Mouse (Mus musculus) forebrain, embryonic 14.5 days (tissue): Measurements from ENCODE around the gene Olfr94. TPM values are rescaled to one million over a fixed set of nuclear protein-coding genes. Genes with fewer than 3 reads are reported as not detected.
"Not testable (repeated sequence)": the region's sequence is repeated elsewhere in the genome, so short reads cannot be mapped to it uniquely, and the experiment has no call there.

Source experiments
- ATAC-seq: fragments of 200-750 bp; cut with Nextera tagmentation; 2 replicates; pipeline ENCODE4 v1.8.0; 2017; ENCODE audit warnings: mild to moderate bottlenecking, moderate library complexity
- DNase-seq: peaks from one replicate; pipeline ENCODE4 v3.0.0-alpha.2; 2015; ENCODE audit warnings: low spot score
- H3K27ac ChIP-seq: fragments of 300-500 bp; sonication (generic); 2 replicates; pipeline ENCODE4 v1.5.1; 2014; ENCODE audit warnings: low read depth, mild to moderate bottlenecking, control low read depth, low read length, moderate library complexity
- H3K27me3 ChIP-seq: fragments of 300-500 bp; sonication (generic); replicated peaks from 2 replicates; pipeline ENCODE4 v1.6.1; 2014; ENCODE audit warnings: low read length, control low read depth, mixed read lengths; ENCODE audit not compliant: control insufficient read depth, insufficient read depth
- H3K36me3 ChIP-seq: fragments of 300-500 bp; sonication (generic); 2 replicates; pipeline ENCODE4 v1.6.1; 2014; ENCODE audit warnings: low read length, control low read depth; ENCODE audit not compliant: control insufficient read depth, insufficient read depth
- H3K4me1 ChIP-seq: fragments of 300-500 bp; sonication (generic); 2 replicates; pipeline ENCODE4 v1.6.1; 2014; ENCODE audit warnings: antibody characterized with exemption, low read length, control low read depth; ENCODE audit not compliant: control insufficient read depth, insufficient read depth
- H3K4me2 ChIP-seq: fragments of 300-500 bp; sonication (generic); 2 replicates; pipeline ENCODE4 v1.6.1; 2014; ENCODE audit warnings: mild to moderate bottlenecking, control low read depth, low read length
- H3K4me3 ChIP-seq: fragments of 300-500 bp; sonication (generic); 2 replicates; pipeline ENCODE4 v1.5.1; 2014; ENCODE audit warnings: low read depth, low read length, control low read depth
- H3K9ac ChIP-seq: fragments of 300-500 bp; sonication (generic); 2 replicates; pipeline ENCODE4 v1.6.1; 2014; ENCODE audit warnings: mild to moderate bottlenecking, low read length, control low read depth, moderate library complexity
- H3K9me3 ChIP-seq: fragments of 300-500 bp; sonication (generic); replicated peaks from 2 replicates; pipeline ENCODE4 v1.6.1; 2016; ENCODE audit warnings: low read length, control low read depth, mixed read lengths; ENCODE audit not compliant: control insufficient read depth
- WGBS: fragments of 180-500 bp; shearing (Covaris S2); extraction: QIAGEN DNeasy Blood & Tissue Kit; methylation state at CpG from one replicate; pipeline ENCODE4 v1.1.7; 2014; 5-methylcytosine and 5-hydroxymethylcytosine counted together
- polyA plus RNA-seq: library from polyadenylated mRNA; unstranded; fragments of >200 nt; fragmentation: Nextera tagmentation; extraction: Ambion mirVana; gene quantifications from 2 replicates; pipeline ENCODE4 v1.2.1, GENCODE M21; 2014

The Olfr94 gene
- not detected in 2 replicates for polyA plus RNA-seq

GRCm38 (mm10) chr17:37200894-37201293, at the start of gene Olfr94:
TSS of gene Olfr94 (minus strand) at chr17:37200994.
- no peaks in the 10 kb centered on the region for H3K9me3 ChIP-seq
- H3K4me2 ChIP-seq, result no peak within 1 kb of the TSS
- no peaks in the 10 kb centered on the region for H3K36me3 ChIP-seq
- ATAC-seq (no peak), DNase-seq (no peak)
- H3K4me1 ChIP-seq, result 0 out of 2 replicates have a peak, but pooled peaks cover 8% of the 10 kb centered on the region
- peaks cover 26% of the 10 kb centered on the region for H3K27me3 ChIP-seq
- no peak within 1 kb of the TSS for H3K4me3 ChIP-seq
- no peak within 1 kb of the TSS for H3K9ac ChIP-seq
- WGBS, result 70% methylated on average over 2 of the region's 2 CpGs
- no peak within 1 kb of the TSS for H3K27ac ChIP-seq

- no peak overlapping the region for H3K9ac ChIP-seq
- ATAC-seq, result no peak
- H3K4me3 ChIP-seq, result no peak overlapping the region
- H3K27me3 ChIP-seq, result no peaks in the 10 kb centered on the region
- H3K27ac ChIP-seq, result no peak overlapping the region
- no peaks in the 10 kb centered on the region for H3K4me1 ChIP-seq
- DNase-seq, result no peak
- H3K4me2 ChIP-seq, result no peak overlapping the region
- H3K36me3 ChIP-seq, result no peaks in the 10 kb centered on the region
- 9% methylated on average over 1 of the region's 1 CpGs for WGBS
- no peaks in the 10 kb centered on the region for H3K9me3 ChIP-seq
Observed at GRCm38 (mm10) chr17:37250544-37250943, 49.8 kb upstream of the Olfr94 start.

GRCm38 (mm10) chr17:37249460-37249859, 48.7 kb upstream of the Olfr94 start:
- ATAC-seq, result no peak
- no peaks in the 10 kb centered on the region for H3K4me1 ChIP-seq
- H3K27ac ChIP-seq, result no peak overlapping the region
- no peak overlapping the region for H3K4me2 ChIP-seq
- H3K27me3 ChIP-seq, result no peaks in the 10 kb centered on the region
- no peak overlapping the region for H3K4me3 ChIP-seq
- no peaks in the 10 kb centered on the region for H3K36me3 ChIP-seq
- H3K9ac ChIP-seq, result no peak overlapping the region
- no peaks in the 10 kb centered on the region for H3K9me3 ChIP-seq
- no peak for DNase-seq

GRCm38 (mm10) chr17:37246715-37247114, 45.9 kb upstream of the Olfr94 start:
- DNase-seq (peak; percentile 29), ATAC-seq (no peak)
- Histone ChIP-seq H3K9ac (no peak overlapping the region), H3K9me3 (no peaks in the 10 kb centered on the region), H3K27ac (no peak overlapping the region), H3K4me2 (no peak overlapping the region), H3K4me3 (no peak overlapping the region), H3K27me3 (no peaks in the 10 kb centered on the region), H3K36me3 (no peaks in the 10 kb centered on the region), H3K4me1 (no peaks in the 10 kb centered on the region)
- WGBS, result 34% methylated on average over 5 of the region's 5 CpGs

- WGBS, result 58% methylated on average over 3 of the region's 3 CpGs
- DNase-seq (no peak), ATAC-seq (no peak)
- H3K4me2 ChIP-seq, result no peak overlapping the region
- H3K4me3 ChIP-seq, result no peak overlapping the region
- no peak overlapping the region for H3K9ac ChIP-seq
- no peak overlapping the region for H3K27ac ChIP-seq
- H3K9me3 ChIP-seq, result 0 out of 2 replicates have a peak, but pooled peaks cover 3% of the 10 kb centered on the region
- no peaks in the 10 kb centered on the region for H3K27me3 ChIP-seq
- no peaks in the 10 kb centered on the region for H3K36me3 ChIP-seq
- no peaks in the 10 kb centered on the region for H3K4me1 ChIP-seq
Observed at GRCm38 (mm10) chr17:37242198-37242597, 41.4 kb upstream of the Olfr94 start.

GRCm38 (mm10) chr17:37237230-37237629, 36.4 kb upstream of the Olfr94 start, which contains the start of gene Olfr97:
TSS of gene Olfr97 (minus strand) at chr17:37237330.
- H3K4me2 ChIP-seq, H3K4me1 ChIP-seq, H3K9ac ChIP-seq, H3K36me3 ChIP-seq, H3K27me3 ChIP-seq, ATAC-seq, H3K9me3 ChIP-seq, H3K27ac ChIP-seq, DNase-seq, H3K4me3 ChIP-seq: not testable (repeated sequence)
- WGBS, result 93% methylated on average over 2 of the region's 2 CpGs

- DNase-seq (peak; percentile 5), ATAC-seq (no peak)
- H3K36me3 ChIP-seq, result no peaks in the 10 kb centered on the region
- no peaks in the 10 kb centered on the region for H3K27me3 ChIP-seq
- no peaks in the 10 kb centered on the region for H3K4me1 ChIP-seq
- no peak overlapping the region for H3K4me3 ChIP-seq
- 30% methylated on average over 1 of the region's 1 CpGs for WGBS
- peaks cover 4% of the 10 kb centered on the region; the same call in 1 of the 2 replicates for H3K9me3 ChIP-seq
- H3K4me2 ChIP-seq, result no peak overlapping the region
- no peak overlapping the region for H3K9ac ChIP-seq
- H3K27ac ChIP-seq, result no peak overlapping the region
Observed at GRCm38 (mm10) chr17:37221879-37222278, 21.1 kb upstream of the Olfr94 start.

GRCm38 (mm10) chr17:37219846-37220245, 19.1 kb upstream of the Olfr94 start, which contains the start of gene Olfr96:
TSS of gene Olfr96 (plus strand) at chr17:37220146.
- ATAC-seq, result no peak
- Histone ChIP-seq H3K4me2 (no peak within 1 kb of the TSS), H3K27me3 (no peaks in the 10 kb centered on the region), H3K27ac (no peak within 1 kb of the TSS), H3K9me3 (peaks cover 4% of the 10 kb centered on the region; the same call in 1 of the 2 replicates), H3K9ac (no peak within 1 kb of the TSS), H3K36me3 (no peaks in the 10 kb centered on the region), H3K4me3 (no peak within 1 kb of the TSS), H3K4me1 (no peaks in the 10 kb centered on the region)
- DNase-seq, result no peak
- 64% methylated on average over 4 of the region's 4 CpGs for WGBS

- no peak overlapping the region for H3K4me2 ChIP-seq
- no peak overlapping the region for H3K4me3 ChIP-seq
- H3K27ac ChIP-seq, result no peak overlapping the region
- ATAC-seq (no peak), DNase-seq (no peak)
- H3K36me3 ChIP-seq, result no peaks in the 10 kb centered on the region
- no peak overlapping the region for H3K9ac ChIP-seq
- peaks cover 4% of the 10 kb centered on the region; the same call in 1 of the 2 replicates for H3K9me3 ChIP-seq
- no peaks in the 10 kb centered on the region for H3K27me3 ChIP-seq
- H3K4me1 ChIP-seq, result no peaks in the 10 kb centered on the region
- WGBS, result 88% methylated on average over 3 of the region's 3 CpGs
Observed at GRCm38 (mm10) chr17:37218486-37218885, 17.7 kb upstream of the Olfr94 start.
